Mouse (Mus musculus) liver, embryonic 11.5 days (tissue): ENCODE measurements around the gene Asdurf. TPM values are rescaled to one million over a fixed set of nuclear protein-coding genes. Genes with fewer than 3 reads are reported as not detected.
"Not testable (repeated sequence)": the region's sequence is repeated elsewhere in the genome, so short reads cannot be mapped to it uniquely, and the experiment has no call there.

Experiments
- ATAC-seq: fragments of 200-750 bp; cut with Nextera tagmentation; replicated peaks from 2 replicates; pipeline ENCODE4 v1.8.0; 2017; ENCODE audit warnings: moderate number of reproducible peaks, mild to moderate bottlenecking, moderate TSS enrichment, moderate library complexity; ENCODE audit not compliant: low FRiP score
- DNase-seq: peaks from one replicate; pipeline ENCODE4 v3.0.0-alpha.2; 2017; ENCODE audit warnings: low spot score
- H3K27ac ChIP-seq: fragments of 300-500 bp; sonication (generic); 2 replicates; pipeline ENCODE4 v1.5.1; 2014; ENCODE audit warnings: mild to moderate bottlenecking, low read depth, low read length, control low read depth
- H3K27me3 ChIP-seq: fragments of 300-500 bp; sonication (generic); replicated peaks from 2 replicates; pipeline ENCODE4 v1.6.1; 2014; ENCODE audit warnings: low read length, mixed read lengths; ENCODE audit not compliant: control insufficient read depth, insufficient read depth
- H3K36me3 ChIP-seq: fragments of 300-500 bp; sonication (generic); 2 replicates; pipeline ENCODE4 v1.6.1; 2014; ENCODE audit warnings: mild to moderate bottlenecking, low read length, moderate library complexity, mixed read lengths; ENCODE audit not compliant: control insufficient read depth, insufficient read depth
- H3K4me1 ChIP-seq: fragments of 300-500 bp; sonication (generic); replicated peaks from 2 replicates; pipeline ENCODE4 v1.6.1; 2014; ENCODE audit warnings: low read length, mixed read lengths; ENCODE audit not compliant: control insufficient read depth, insufficient read depth
- H3K4me2 ChIP-seq: fragments of 300-500 bp; sonication (generic); 2 replicates; pipeline ENCODE4 v1.6.1; 2014; ENCODE audit warnings: mild to moderate bottlenecking, control low read depth, moderate library complexity
- H3K4me3 ChIP-seq: fragments of 300-500 bp; sonication (generic); 2 replicates; pipeline ENCODE4 v1.5.1; 2014; ENCODE audit warnings: low read depth, low read length, control low read depth
- H3K9ac ChIP-seq: fragments of 300-500 bp; sonication (generic); 2 replicates; pipeline ENCODE4 v1.6.1; 2014; ENCODE audit warnings: low read depth, low read length, control low read depth
- H3K9me3 ChIP-seq: fragments of 300-500 bp; sonication (generic); 2 replicates; pipeline ENCODE4 v1.6.1; 2016; ENCODE audit warnings: low read length, inconsistent platforms, mixed read lengths; ENCODE audit not compliant: control insufficient read depth
- WGBS: fragments of 180-500 bp; shearing (Covaris S2); extraction: QIAGEN DNeasy Blood & Tissue Kit; methylation state at CpG from one replicate; pipeline ENCODE4 v1.1.7; 2014; 5-methylcytosine and 5-hydroxymethylcytosine counted together
- polyA plus RNA-seq: library from polyadenylated mRNA; unstranded; fragments of >200 nt; fragmentation: Nextera tagmentation; extraction: Ambion mirVana; gene quantifications from 2 replicates; pipeline ENCODE4 v1.2.1, GENCODE M21; 2014

Gene Asdurf
- polyA plus RNA-seq = not detected in 2 replicates

- H3K36me3 ChIP-seq = peaks cover 4% of the 10 kb centered on the region; the same call in 1 of the 2 replicates
- DNase-seq (peak; percentile 95), ATAC-seq (peak; percentile 100)
- under 1% methylated on average over 44 of the region's 44 CpGs for WGBS
- H3K9ac ChIP-seq = peak within 1 kb of the TSS; percentile 91
- H3K27me3 ChIP-seq = no peaks in the 10 kb centered on the region
- no peaks in the 10 kb centered on the region for H3K9me3 ChIP-seq
- peak within 1 kb of the TSS; percentile 92 for H3K4me3 ChIP-seq
- H3K27ac ChIP-seq = peak within 1 kb of the TSS; percentile 86
- H3K4me1 ChIP-seq = peaks cover 4% of the 10 kb centered on the region; the same call in 1 of the 2 replicates
- H3K4me2 ChIP-seq = peak within 1 kb of the TSS; percentile 66
Measured at GRCm38 (mm10) chr1:53352327-53353261, at the start of gene Asdurf, which contains the start of the genes Gm28551 and Asnsd1. Asdurf (minus strand) TSS chr1:53352619. Gm28551 (minus strand) TSS chr1:53352667. Asnsd1 (minus strand) TSS chr1:53352752.

- not testable (repeated sequence) for H3K4me3 ChIP-seq, H3K36me3 ChIP-seq, H3K27ac ChIP-seq, H3K4me1 ChIP-seq, H3K9me3 ChIP-seq, H3K9ac ChIP-seq, ATAC-seq, DNase-seq, H3K27me3 ChIP-seq, H3K4me2 ChIP-seq
- WGBS = 50% methylated on average over 21 of the region's 21 CpGs
Measured at GRCm38 (mm10) chr1:53393936-53394760, 41.7 kb upstream of the Asdurf start.

- DNase-seq = no peak
- no peaks in the 10 kb centered on the region for H3K4me1 ChIP-seq
- WGBS = 92% methylated on average over 14 of the region's 14 CpGs
- H3K27ac ChIP-seq = no peak overlapping the region
- no peak; the same call in 1 of the 2 replicates for ATAC-seq
- H3K27me3 ChIP-seq = no peaks in the 10 kb centered on the region
- no peaks in the 10 kb centered on the region for H3K36me3 ChIP-seq
- H3K4me2 ChIP-seq = no peak overlapping the region
- H3K9me3 ChIP-seq = no peaks in the 10 kb centered on the region
- no peak overlapping the region for H3K4me3 ChIP-seq
- H3K9ac ChIP-seq = no peak overlapping the region
Measured at GRCm38 (mm10) chr1:53388762-53389161, 36.3 kb upstream of the Asdurf start.

- Histone ChIP-seq H3K9me3 (no peaks in the 10 kb centered on the region), H3K4me1 (no peaks in the 10 kb centered on the region), H3K4me2 (no peak overlapping the region), H3K9ac (no peak overlapping the region), H3K27me3 (no peaks in the 10 kb centered on the region), H3K27ac (no peak overlapping the region), H3K4me3 (no peak overlapping the region), H3K36me3 (no peaks in the 10 kb centered on the region)
- no peak for DNase-seq
- no peak for ATAC-seq
- WGBS = 81% methylated on average over 6 of the region's 6 CpGs
Measured at GRCm38 (mm10) chr1:53384085-53384688, 31.8 kb upstream of the Asdurf start.

- H3K36me3 ChIP-seq = no peaks in the 10 kb centered on the region
- 73% methylated on average over 3 of the region's 3 CpGs for WGBS
- no peak overlapping the region for H3K4me3 ChIP-seq
- H3K4me2 ChIP-seq = no peak overlapping the region
- no peak for ATAC-seq
- H3K4me1 ChIP-seq = no peaks in the 10 kb centered on the region
- H3K9ac ChIP-seq = no peak overlapping the region
- H3K27me3 ChIP-seq = no peaks in the 10 kb centered on the region
- no peak overlapping the region for H3K27ac ChIP-seq
- no peaks in the 10 kb centered on the region for H3K9me3 ChIP-seq
- DNase-seq = no peak
Measured at GRCm38 (mm10) chr1:53377731-53378130, 25.3 kb upstream of the Asdurf start.

GRCm38 (mm10) chr1:53375965-53376364, 23.5 kb upstream of the Asdurf start:
- 79% methylated on average over 2 of the region's 2 CpGs for whole genome bisulfite sequencing
- not testable (repeated sequence) for H3K9ac ChIP-seq, H3K9me3 ChIP-seq, H3K36me3 ChIP-seq, DNase-seq, H3K27me3 ChIP-seq, ATAC-seq, H3K4me1 ChIP-seq, H3K4me3 ChIP-seq, H3K27ac ChIP-seq, H3K4me2 ChIP-seq

GRCm38 (mm10) chr1:53358988-53359387, 6.6 kb upstream of the Asdurf start:
- Histone ChIP-seq H3K4me2 (no peak overlapping the region), H3K9me3 (no peaks in the 10 kb centered on the region), H3K27me3 (no peaks in the 10 kb centered on the region), H3K4me1 (no peaks in the 10 kb centered on the region), H3K27ac (no peak overlapping the region), H3K36me3 (no peaks in the 10 kb centered on the region), H3K9ac (no peak overlapping the region), H3K4me3 (no peak overlapping the region)
- ATAC-seq (no peak), DNase-seq (no peak)

- H3K9ac ChIP-seq = no peak overlapping the region
Measured at GRCm38 (mm10) chr1:53341071-53341470, 11.3 kb downstream of the Asdurf start.

More at GRCm38 (mm10) chr1:53341071-53341470, 11.3 kb downstream of the Asdurf start:
- Histone ChIP-seq H3K4me2 (no peak overlapping the region), H3K27ac (no peak overlapping the region), H3K9me3 (peaks cover 3% of the 10 kb centered on the region; the same call in 1 of the 2 replicates), H3K27me3 (no peaks in the 10 kb centered on the region), H3K4me3 (no peak overlapping the region), H3K4me1 (no peaks in the 10 kb centered on the region), H3K36me3 (peaks cover 17% of the 10 kb centered on the region)
- ATAC-seq (no peak), DNase-seq (no peak)
- 92% methylated on average over 2 of the region's 2 CpGs for WGBS
